Mouse (Mus musculus): Measurements from ENCODE around the gene Zswim3.

DNA sequence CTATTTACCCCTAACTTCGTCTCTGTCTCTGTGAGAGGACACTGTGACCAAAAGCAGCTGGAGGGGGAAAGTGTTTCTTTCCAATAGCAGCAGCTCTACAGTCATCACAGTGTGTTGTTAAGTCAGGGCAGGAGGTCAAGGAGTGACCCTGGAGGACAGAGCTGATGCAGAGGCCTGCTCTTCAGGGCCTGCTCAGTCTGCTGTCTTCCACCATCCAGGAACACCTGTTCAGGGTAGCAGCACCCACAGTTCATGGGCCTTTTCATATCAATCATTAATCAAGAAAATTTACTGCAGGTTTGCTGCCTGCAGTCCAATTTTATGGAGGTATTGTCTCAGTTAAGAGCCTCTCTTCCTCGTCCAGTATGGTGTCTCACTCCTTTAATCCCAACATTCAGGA is 8.7 kb downstream of the Zswim3 start:
- TF ChIP-seq SIN3A (IDR thresholded peaks at IDR 0.05; ENCODE audit: low read length) (no peak), CTCF (IDR thresholded peaks at IDR 0.05 in 2 of 3, conservative IDR thresholded peaks at IDR 0.05 in 1 of 3; ENCODE audit: control insufficient read depth in 1 of 3, insufficient read depth in 1 of 3, low read depth in 2 of 3, low read length in 3 of 3, poor library complexity in 1 of 3, severe bottlenecking in 1 of 3) (no peak), ZMIZ1 (IDR thresholded peaks at IDR 0.05; ENCODE audit: low read depth, low read length) (no peak), SMC3 (IDR thresholded peaks at IDR 0.05; ENCODE audit: low read depth, low read length) (no peak), E2F4 (IDR thresholded peaks at IDR 0.05; ENCODE audit: borderline replicate concordance, low read depth, low read length) (no peak), USF2 (IDR thresholded peaks at IDR 0.05; ENCODE audit: borderline replicate concordance in 1 of 2, insufficient read depth in 1 of 2, low read depth in 1 of 2, low read length in 2 of 2) (no peak)

Measured in MEL (cell line).